ENCODE assay signal across 10 mouse cellular contexts in the genomic region with DNA sequence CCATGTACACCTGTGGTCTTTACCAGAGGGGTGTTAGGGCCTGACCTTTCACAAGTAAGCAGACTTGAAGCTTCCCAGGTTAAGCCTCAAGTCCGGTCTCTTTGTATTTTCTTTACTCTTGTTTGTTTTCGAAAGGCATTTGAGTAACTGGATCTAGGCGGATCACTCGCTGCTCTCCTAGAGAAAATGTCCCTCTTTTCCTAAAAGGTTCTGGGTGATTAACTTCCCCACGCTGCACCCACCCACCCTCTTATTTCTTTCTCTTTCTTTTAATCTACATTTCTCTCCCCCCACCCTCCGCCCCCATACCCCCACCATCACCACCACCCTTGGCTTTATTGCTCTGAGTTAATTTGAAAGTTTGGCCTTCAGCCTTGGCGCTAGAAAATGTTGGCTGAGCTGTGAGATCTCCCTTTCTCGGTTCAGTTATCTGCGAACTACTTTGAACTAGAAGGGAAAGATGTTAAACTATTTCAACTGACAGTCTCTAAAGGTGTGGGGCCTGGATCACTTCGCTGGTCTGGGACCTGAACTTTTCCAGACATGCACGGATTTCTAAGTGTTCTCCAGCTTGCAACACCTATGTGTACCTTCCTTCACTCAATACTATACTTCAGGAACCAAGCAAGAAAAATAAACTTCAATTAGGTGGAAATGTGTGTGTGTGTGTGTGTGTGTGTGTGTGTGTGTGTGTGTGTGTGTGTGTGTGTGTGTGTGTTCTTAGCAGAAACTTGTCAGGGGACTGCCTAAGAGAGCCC. TPM values are rescaled to one million over a fixed set of nuclear protein-coding genes. Genes with fewer than 3 reads are reported as not detected.
DNase-seq lines count a peak whose midpoint lies in the region; ATAC-seq lines count a peak whose summit lies in the region.
"Had no signal": no experiment of that assay in that cellular context is flagged by ENCODE, and none has a peak within 500 bp of the region (broad histone marks: within the 10 kb centered on the region; RNA-seq: fewer than 3 reads in every experiment).

No protein-coding gene starts in this region.

- no peak for ATAC-seq in liver, embryonic 13.5 days (ENCODE audit: low read depth)
- ATAC-seq in liver, embryonic 11.5 days (replicated peaks; ENCODE audit: low FRiP score), result no peak
- no peak for ATAC-seq in forebrain, embryonic 12.5 days (ENCODE audit: low FRiP score)
- ATAC-seq in stomach, embryonic 14.5 days (ENCODE audit: insufficient number of reproducible peaks, insufficient read depth, low FRiP score, low read depth), result no peak

- H3K4me2 ChIP-seq in liver, embryonic 13.5 days, result peak overlapping the region; percentile 67; the same call in 1 of the 2 replicates
- no peak overlapping the region for H3K4me2 ChIP-seq in liver, embryonic 11.5 days
- peak overlapping the region; percentile 63 for H3K4me2 ChIP-seq in forebrain, embryonic 12.5 days
- peak overlapping the region; percentile 88; the same call in 1 of the 2 replicates for H3K4me2 ChIP-seq in stomach, embryonic 14.5 days (replicated peaks; ENCODE audit: low read depth, low read length)

- 34% methylated on average over 11 of the region's 11 CpGs for WGBS in liver, embryonic 13.5 days (ENCODE audit: insufficient replicate concordance)
- 23% methylated on average over 11 of the region's 11 CpGs for WGBS in liver, embryonic 11.5 days
- WGBS in forebrain, embryonic 12.5 days, result 14% methylated on average over 11 of the region's 11 CpGs
- 10% methylated on average over 11 of the region's 11 CpGs for WGBS in limb, embryonic 10.5 days
- WGBS in stomach, embryonic 14.5 days, result 31% methylated on average over 11 of the region's 11 CpGs

- H3K9ac ChIP-seq in liver, embryonic 13.5 days, result no peak overlapping the region
- H3K9ac ChIP-seq in liver, embryonic 11.5 days (ENCODE audit: low read depth, low read length), result no peak overlapping the region
- H3K9ac ChIP-seq in forebrain, embryonic 12.5 days, result peak overlapping the region; percentile 99
- H3K9ac ChIP-seq in stomach, embryonic 14.5 days (replicated peaks; ENCODE audit: low read depth, low read length), result no peak overlapping the region
- H3K9ac ChIP-seq: liver, embryonic 14.5 days had no signal

- H3K27ac ChIP-seq in liver, embryonic 13.5 days, result no peak overlapping the region
- no peak overlapping the region for H3K27ac ChIP-seq in liver, embryonic 11.5 days (ENCODE audit: low read depth, low read length)
- peak overlapping the region; percentile 98 for H3K27ac ChIP-seq in forebrain, embryonic 12.5 days
- H3K27ac ChIP-seq in limb, embryonic 10.5 days, result peak overlapping the region; percentile 93
- peak overlapping the region; percentile 91 for H3K27ac ChIP-seq in stomach, embryonic 14.5 days (ENCODE audit: low read length)
- H3K27ac ChIP-seq: liver, embryonic 14.5 days had no signal

- 0 out of 2 replicates have a peak, but pooled peaks cover 5% of the 10 kb centered on the region for H3K4me1 ChIP-seq in liver, embryonic 13.5 days (replicated peaks)
- H3K4me1 ChIP-seq in liver, embryonic 11.5 days (replicated peaks; ENCODE audit: control insufficient read depth, insufficient read depth, low read length), result peaks cover 2% of the 10 kb centered on the region; the same call in 1 of the 2 replicates
- H3K4me1 ChIP-seq in forebrain, embryonic 12.5 days, result peaks cover 52% of the 10 kb centered on the region
- H3K4me1 ChIP-seq in limb, embryonic 10.5 days, result peaks cover 26% of the 10 kb centered on the region
- peaks cover 8% of the 10 kb centered on the region; the same call in 1 of the 2 replicates for H3K4me1 ChIP-seq in stomach, embryonic 14.5 days (ENCODE audit: control insufficient read depth, insufficient read depth, low read length)

- peaks cover 42% of the 10 kb centered on the region for H3K27me3 ChIP-seq in liver, embryonic 13.5 days
- peaks cover 43% of the 10 kb centered on the region for H3K27me3 ChIP-seq in liver, embryonic 11.5 days (replicated peaks; ENCODE audit: control insufficient read depth, insufficient read depth, low read length)
- H3K27me3 ChIP-seq in forebrain, embryonic 12.5 days, result peaks cover 10% of the 10 kb centered on the region; the same call in 1 of the 2 replicates
- peaks cover 53% of the 10 kb centered on the region for H3K27me3 ChIP-seq in limb, embryonic 10.5 days (ENCODE audit: low read depth, poor library complexity, severe bottlenecking)
- H3K27me3 ChIP-seq in stomach, embryonic 14.5 days (ENCODE audit: control insufficient read depth, insufficient read depth, low read length), result no peaks in the 10 kb centered on the region

- no peak for DNase-seq in liver, embryonic 13.5 days
- DNase-seq in liver, embryonic 11.5 days (ENCODE audit: low spot score), result no peak
- DNase-seq in limb, embryonic 10.5 days (ENCODE audit: low spot score), result peak; percentile 25
- DNase-seq in thymus, postnatal 25 days, result no peak
- no peak for DNase-seq in ovary, postnatal 14 days (ENCODE audit: low spot score)
- no peak for DNase-seq in cerebellum, adult 11 months

- no peaks in the 10 kb centered on the region for H3K36me3 ChIP-seq in liver, embryonic 13.5 days
- H3K36me3 ChIP-seq in liver, embryonic 11.5 days (ENCODE audit: control insufficient read depth, insufficient read depth, low read length), result no peaks in the 10 kb centered on the region
- no peaks in the 10 kb centered on the region for H3K36me3 ChIP-seq in forebrain, embryonic 12.5 days (replicated peaks)
- H3K36me3 ChIP-seq in limb, embryonic 10.5 days, result no peaks in the 10 kb centered on the region
- H3K36me3 ChIP-seq in stomach, embryonic 14.5 days (ENCODE audit: control insufficient read depth, insufficient read depth, low read length), result no peaks in the 10 kb centered on the region

- no peak overlapping the region for H3K4me3 ChIP-seq in liver, embryonic 13.5 days (replicated peaks)
- no peak overlapping the region for H3K4me3 ChIP-seq in liver, embryonic 11.5 days (ENCODE audit: low read depth, low read length)
- peak overlapping the region; percentile 95 for H3K4me3 ChIP-seq in forebrain, embryonic 12.5 days (replicated peaks)
- peak overlapping the region; percentile 76 for H3K4me3 ChIP-seq in limb, embryonic 10.5 days
- no peak overlapping the region for H3K4me3 ChIP-seq in stomach, embryonic 14.5 days (ENCODE audit: low read depth, low read length)
- H3K4me3 ChIP-seq: erythroblast, embryonic 14.5 days had no signal

- H3K9me3 ChIP-seq in liver, embryonic 13.5 days (replicated peaks), result no peaks in the 10 kb centered on the region
- no peaks in the 10 kb centered on the region for H3K9me3 ChIP-seq in liver, embryonic 11.5 days (ENCODE audit: control insufficient read depth, low read length)
- no peaks in the 10 kb centered on the region for H3K9me3 ChIP-seq in forebrain, embryonic 12.5 days
- H3K9me3 ChIP-seq in limb, embryonic 10.5 days (replicated peaks), result no peaks in the 10 kb centered on the region
- no peaks in the 10 kb centered on the region for H3K9me3 ChIP-seq in stomach, embryonic 14.5 days (ENCODE audit: control insufficient read depth, low read depth, low read length)

RNA-seq across cellular contexts. Expression of a gene that starts 1.0 kb away (rescaled TPM):
- polyA plus RNA-seq in liver, embryonic 13.5 days (2015; fragmentation: Nextera tagmentation; extraction: Ambion mirVana), result 0.14 and 0.21 TPM in 2 replicates
- polyA plus RNA-seq in liver, embryonic 11.5 days (2014; fragmentation: Nextera tagmentation; extraction: Ambion mirVana), result 1.8 TPM in 2 replicates
- 34.2 and 41.3 TPM in 2 replicates for polyA plus RNA-seq in forebrain, embryonic 12.5 days (2016; fragmentation: Nextera tagmentation; extraction: Ambion mirVana)
- 4.4 and 4.6 TPM in 2 replicates for polyA plus RNA-seq in limb, embryonic 10.5 days (2016; fragmentation: Nextera tagmentation; extraction: Ambion mirVana)
- 11.2 and 12.3 TPM in 2 replicates for polyA plus RNA-seq in stomach, embryonic 14.5 days (2014; fragmentation: Nextera tagmentation; extraction: Ambion mirVana)
- polyA plus RNA-seq: erythroblast, embryonic 14.5 days had no signal

Comparison
In these comparisons a context has a peak if more than half of its experiments do, and no peak if none do; other contexts are left out.
1. H3K27ac ChIP-seq: peak in forebrain, embryonic 12.5 days (single experiment), limb, embryonic 10.5 days (single experiment) and stomach, embryonic 14.5 days (single experiment); none in liver, embryonic 13.5 days (single experiment) and liver, embryonic 11.5 days (single experiment).
2. H3K4me3 ChIP-seq: peak in forebrain, embryonic 12.5 days (single experiment) and limb, embryonic 10.5 days (single experiment); none in liver, embryonic 13.5 days (single experiment), liver, embryonic 11.5 days (single experiment) and stomach, embryonic 14.5 days (single experiment).